Mouse (Mus musculus): Measurements from ENCODE around the gene Stpg4.

The Stpg4 gene

DNA sequence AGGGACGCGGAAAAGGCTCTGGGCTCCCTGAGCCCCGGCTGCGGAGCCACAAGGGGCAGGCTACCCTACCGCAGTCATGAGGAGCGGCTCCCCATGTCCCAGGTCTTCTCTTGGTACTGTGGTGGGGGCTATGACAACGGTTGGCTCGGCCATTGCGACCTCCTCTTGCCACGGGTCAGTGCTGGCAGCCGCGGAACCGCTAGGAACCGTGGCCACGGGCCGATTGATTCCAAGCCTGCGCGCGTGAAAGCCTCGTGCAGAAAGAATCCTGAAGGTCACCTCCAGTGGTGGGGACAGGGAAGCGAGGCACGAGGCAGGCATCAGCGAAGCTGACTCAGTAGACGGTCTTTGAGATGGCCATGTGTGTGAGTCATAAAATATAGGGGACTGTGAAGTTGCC lies at the start of gene Stpg4:
Gene Stpg4, minus strand, starts transcription at position 231 of the 400 bp plus-strand sequence.
- peak in 1 of 2 experiments; percentile 24 for DNase-seq (ENCODE audit: inconsistent age in 2 of 2, low spot score in 1 of 2)

DNA sequence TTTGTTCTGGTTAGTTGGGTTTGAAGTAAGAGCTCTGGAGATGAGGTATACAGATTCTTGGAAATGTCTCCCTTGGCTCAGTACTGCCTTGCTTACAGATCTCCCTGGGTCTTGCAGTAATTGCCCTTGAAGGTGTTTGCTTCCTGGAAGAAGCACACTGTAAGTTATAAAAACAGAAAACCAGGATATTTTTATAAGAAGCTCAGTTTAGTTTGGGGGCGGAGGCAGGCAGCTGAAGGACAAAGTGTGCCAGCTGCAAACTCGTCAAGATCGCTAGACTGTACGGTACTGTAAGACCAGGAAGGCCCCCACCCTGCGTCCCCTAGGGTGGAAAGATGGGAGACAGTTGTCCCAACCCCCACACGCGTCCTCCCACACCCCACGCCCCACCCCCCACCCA lies 47.8 kb upstream of the Stpg4 start:
- no peak for DNase-seq (ENCODE audit: inconsistent age in 2 of 2, low spot score in 1 of 2)

DNA sequence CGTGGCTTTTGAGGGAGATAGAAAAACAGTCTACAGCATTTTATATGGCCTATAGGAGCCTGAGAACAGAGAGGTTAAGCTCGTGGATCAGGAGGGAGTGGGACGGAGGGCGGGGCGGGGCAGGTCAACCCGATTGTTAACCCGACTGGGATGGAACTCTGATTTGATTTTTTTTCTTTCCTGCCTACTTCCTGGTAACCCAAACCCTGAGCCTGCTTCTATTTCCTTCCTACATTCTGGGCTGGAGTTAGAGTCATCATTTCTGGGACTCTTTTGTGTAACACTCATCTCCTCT lies 46.9 kb upstream of the Stpg4 start:
- no peak for DNase-seq (ENCODE audit: inconsistent age in 2 of 2, low spot score in 1 of 2)

DNA sequence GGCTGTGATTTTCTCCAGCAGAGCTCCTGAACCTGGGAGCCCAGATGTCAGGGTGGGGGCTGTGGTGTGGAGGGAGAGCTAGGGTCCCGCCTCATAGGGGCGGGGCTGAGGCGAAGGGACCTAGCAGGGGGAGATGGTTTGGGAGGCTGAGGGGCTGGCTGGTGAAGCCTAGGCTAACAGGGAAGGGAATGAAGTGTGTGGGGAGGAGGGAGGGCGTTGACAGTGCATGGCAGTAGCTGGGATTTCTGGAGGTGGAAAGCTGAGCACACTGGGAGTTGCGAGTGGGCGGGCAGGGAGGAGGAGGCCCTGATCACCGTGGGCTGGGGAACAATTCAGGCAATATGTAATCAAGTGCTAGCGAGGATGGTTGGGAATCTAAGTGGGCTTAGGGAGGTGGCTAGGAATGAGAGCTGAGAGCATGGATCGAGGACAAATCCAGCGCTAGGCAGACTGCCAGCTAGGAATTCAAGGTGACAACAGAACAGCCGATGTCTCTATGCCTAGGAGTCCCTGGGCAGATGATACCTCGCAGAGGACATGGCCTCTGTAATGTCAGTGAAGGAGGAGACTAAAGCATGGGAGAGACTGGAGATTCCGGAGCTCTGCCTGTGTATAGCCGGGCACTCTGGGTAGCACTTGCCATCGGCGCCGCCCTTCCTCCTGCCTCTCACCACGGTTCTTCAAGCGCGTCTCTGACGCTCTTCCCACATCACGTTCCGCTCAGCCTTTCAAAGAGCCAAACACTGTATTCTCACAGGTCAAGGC lies 46.4 kb upstream of the Stpg4 start:
- peak; percentile 64 to 86 for DNase-seq (ENCODE audit: inconsistent age in 2 of 2, low spot score in 1 of 2)

DNA sequence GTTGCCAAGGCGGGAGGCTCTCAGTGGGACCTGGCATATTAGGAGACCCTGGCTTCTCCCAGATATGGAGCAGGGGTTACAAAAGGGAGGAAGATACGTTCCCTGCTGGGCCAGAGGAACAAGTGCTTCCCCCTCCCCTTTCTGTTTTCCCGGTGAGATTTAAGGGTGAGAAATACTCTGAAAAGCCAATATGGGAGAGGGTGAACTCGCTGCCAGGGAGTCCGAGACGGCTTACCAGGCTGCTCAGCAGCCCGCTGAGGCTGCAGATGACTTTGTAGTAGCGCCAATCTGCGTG lies 45.8 kb upstream of the Stpg4 start:
- DNase-seq (ENCODE audit: inconsistent age in 2 of 2, low spot score in 1 of 2) = no peak

DNA sequence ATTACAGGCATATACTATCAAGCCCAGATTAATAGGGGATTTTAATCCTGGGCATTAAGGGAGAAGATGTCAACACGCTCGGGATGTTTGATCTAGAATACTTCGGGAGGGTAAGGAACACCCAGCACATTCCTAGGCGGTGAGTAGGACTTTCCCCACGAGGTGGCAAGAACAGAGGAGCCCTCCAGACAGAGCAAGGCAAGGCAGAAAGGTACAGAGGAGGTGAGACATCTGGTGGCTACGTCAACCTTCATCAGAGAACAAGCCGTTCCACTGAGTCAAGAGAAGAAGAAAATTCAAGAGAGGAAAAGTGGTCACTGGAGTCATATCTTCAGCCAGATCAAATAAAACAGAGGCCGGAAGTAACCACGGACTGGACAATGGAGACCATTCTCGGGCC lies 45.3 kb upstream of the Stpg4 start:
- no peak for DNase-seq (ENCODE audit: inconsistent age in 2 of 2, low spot score in 1 of 2)

DNA sequence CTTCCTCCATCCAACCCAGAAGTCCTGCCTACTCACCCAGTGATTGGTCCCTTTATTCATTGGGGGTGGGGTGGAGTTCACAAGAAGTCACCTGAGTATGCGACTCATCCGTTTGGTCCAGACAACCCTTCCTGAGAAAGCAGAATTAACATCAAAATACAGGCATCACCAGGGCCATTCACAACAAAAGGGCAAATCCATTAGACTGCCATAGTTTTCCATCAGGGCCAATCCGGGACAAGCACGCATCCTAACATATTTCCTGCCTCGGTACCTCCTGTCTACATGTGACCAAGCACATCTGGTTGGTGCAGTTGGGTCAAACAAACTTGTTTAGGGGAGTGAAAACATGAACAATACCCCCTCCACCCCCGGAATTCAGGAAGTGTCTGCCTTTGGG lies 44.1 kb upstream of the Stpg4 start:
- DNase-seq (ENCODE audit: inconsistent age in 2 of 2, low spot score in 1 of 2) = no peak

DNA sequence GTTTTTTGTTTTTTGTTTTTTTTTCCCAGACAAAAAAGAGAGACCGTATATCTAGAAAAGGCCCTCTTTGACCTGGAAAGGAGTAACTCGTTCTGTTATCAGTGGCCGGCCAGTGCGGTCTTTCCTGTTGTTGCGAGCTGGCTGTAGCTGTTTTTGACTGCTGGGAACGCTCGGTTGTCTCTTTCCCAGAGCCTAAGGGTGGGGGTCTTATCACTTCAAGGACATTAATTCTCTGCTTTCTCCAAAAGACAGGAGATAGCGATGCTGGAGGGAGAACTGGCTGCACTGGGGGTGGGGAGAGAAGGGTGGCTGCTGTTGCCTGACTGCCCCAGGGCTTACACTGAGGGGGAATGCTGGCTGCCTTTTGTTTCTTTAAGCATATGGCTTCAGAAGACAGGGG lies 43.3 kb upstream of the Stpg4 start:
- no peak for DNase-seq (ENCODE audit: inconsistent age in 2 of 2, low spot score in 1 of 2)

DNA sequence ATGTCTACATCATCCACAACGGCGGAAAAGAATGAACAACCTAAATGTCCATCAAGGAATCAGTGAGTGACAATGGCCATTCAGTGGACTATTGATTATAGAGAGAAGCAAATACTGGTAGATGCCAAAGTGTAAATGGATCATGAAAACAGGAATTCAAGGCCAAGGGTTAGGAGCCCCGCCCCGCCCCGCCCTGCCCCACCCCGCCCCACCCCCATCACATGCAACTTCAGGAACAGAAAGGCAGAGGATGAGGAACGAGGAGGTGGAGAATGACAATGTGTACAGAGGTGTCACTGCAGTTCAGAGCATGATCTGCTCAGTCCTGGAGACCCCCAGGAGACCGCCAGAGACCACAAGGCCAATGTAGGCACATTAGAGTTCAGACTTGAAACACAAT lies 42.7 kb upstream of the Stpg4 start:
- no peak for DNase-seq (ENCODE audit: inconsistent age in 2 of 2, low spot score in 1 of 2)

DNA sequence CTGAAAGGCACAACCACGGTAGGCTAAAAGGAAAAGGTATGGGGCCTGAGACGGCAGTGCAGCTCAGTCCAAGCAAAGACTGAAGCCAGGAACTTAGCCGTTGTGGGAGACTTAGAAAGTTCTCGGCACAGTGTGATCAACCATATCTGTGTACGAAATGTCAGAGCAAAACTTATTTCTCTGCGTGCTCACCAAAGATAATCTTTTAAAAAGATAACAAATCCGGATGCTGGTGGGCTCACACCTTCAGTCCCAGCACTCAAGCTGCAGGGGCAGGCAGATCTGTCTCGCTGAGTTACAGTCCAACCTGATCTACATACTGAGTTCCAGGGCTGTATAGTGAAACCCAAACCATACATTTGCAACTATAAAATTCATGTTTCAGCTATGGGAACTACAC lies 41.9 kb upstream of the Stpg4 start:
- DNase-seq (ENCODE audit: inconsistent age in 2 of 2, low spot score in 1 of 2) = no peak

DNA sequence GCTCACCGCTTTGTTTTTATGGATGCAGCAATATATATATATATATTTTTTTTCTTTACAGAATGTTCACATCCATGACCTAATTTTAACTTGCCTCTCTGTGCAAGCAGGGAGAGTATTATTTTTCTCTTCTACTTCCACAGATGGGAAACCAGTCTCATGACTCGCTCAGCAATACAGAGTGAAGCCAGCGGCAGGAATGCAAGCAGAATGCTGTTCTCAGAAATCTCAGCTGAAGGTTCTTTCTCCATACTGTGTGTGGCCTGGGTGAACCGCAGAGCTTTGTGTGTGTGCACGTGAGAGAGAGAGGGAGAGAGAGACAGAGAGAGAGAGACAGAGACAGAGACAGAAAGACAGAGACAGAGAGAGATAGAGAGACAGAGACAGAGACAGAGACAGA lies 41.1 kb upstream of the Stpg4 start:
- no peak for DNase-seq (ENCODE audit: inconsistent age in 2 of 2, low spot score in 1 of 2)

DNA sequence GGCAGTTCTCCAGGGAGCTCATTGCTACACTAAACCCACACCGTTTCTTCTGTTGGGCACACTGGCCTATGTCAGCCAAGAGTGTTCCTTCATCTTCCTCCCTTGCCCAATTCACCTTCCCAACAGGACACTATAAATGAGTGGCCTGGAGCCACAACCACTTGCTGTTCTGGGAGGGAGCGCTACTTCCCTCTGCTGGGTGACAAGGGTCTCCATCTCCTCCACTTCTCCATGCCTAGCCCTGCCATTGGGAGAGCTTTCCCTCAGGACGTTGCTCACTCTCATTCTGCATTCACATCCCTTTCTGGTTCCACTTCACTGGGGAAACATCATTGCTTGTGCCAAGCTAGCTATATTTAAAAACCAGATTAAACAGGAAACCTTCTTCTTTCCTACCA lies 34.0 kb upstream of the Stpg4 start:
- peak in 1 of 2 experiments; percentile 27 for DNase-seq (ENCODE audit: inconsistent age in 2 of 2, low spot score in 1 of 2)

DNA sequence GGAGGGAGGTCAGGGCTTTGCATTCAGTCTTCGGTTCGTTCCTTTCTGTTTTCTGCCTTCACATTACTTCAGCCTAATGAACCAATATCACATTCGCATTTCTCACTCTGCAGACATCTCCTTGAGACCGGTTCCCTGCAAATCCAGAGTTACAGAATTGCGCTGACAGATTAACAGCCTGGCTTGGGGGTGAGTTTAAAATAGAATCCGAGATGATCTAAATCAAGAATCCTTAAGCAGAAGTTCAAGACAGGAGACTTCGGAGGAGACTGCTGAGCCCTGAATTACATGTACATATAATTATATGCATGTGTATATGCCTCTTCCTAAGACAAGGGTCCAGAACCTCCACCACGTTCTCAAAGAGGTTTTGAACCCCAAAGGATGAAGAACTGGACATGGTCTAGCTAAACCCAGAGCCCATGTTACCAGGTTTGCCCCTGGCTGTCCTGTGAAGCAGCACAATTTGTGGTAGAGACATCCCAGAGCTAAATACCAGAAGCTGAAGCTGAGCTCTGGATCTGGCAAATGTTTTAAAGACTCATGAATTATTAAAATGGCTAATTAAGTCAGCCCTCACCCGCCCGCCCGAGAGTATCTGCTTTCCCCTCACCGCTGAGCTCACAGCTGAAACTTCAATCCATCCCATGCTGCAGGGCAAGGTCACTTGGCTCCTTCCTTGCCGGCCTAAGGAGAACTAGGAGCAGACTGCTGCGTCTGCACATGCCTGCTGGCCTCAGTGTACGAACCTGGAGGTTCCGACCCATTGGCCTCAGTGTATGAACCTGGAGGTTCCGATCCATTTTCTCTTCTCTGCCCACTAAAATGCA lies 33.3 kb upstream of the Stpg4 start:
- no peak for DNase-seq (ENCODE audit: inconsistent age in 2 of 2, low spot score in 1 of 2)

DNA sequence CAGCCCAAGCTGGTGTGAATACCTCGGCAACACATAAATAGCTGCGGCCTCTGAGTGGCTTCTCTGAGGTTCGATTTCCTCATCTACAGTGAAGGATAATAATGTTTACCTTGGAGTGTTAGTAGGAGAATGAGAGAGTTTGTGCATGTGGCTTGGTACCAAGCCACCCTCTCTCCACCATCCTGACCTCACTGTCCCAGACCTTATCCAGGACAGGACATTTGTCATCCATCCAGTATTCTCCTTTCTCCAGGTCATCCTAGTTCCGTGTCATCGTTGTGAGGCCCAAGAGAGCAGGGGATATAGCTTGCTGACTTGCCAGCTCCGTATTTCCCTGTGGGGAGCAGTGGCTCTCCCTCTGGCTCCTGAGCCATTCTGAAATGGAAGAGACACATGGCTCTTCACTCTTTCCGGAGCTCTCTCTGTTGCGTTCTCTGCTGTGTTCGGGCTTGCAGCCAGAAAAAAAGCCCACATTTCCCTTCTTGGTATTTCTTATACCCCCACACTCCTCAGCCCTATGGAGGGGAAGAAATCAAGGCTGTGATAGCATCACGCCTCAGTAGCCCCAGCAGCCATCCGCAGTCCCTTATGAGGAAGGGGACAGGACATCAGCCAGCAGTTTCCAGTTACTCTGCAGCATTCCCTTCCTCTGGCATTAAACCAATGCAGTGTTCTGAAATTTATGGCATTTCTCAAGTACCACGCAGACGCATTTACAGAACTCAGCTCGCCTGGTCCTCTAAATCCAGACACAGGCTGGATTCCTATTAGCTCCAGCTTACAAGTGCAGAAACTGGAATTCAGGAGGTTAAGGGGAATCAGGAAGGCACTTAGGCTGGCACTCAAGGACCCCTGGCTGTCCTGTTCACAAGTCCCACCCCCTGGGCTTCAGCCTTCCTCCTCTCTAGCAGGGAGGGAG lies 32.5 kb upstream of the Stpg4 start:
- peak; percentile 54 to 78 for DNase-seq (ENCODE audit: inconsistent age in 2 of 2, low spot score in 1 of 2)

DNA sequence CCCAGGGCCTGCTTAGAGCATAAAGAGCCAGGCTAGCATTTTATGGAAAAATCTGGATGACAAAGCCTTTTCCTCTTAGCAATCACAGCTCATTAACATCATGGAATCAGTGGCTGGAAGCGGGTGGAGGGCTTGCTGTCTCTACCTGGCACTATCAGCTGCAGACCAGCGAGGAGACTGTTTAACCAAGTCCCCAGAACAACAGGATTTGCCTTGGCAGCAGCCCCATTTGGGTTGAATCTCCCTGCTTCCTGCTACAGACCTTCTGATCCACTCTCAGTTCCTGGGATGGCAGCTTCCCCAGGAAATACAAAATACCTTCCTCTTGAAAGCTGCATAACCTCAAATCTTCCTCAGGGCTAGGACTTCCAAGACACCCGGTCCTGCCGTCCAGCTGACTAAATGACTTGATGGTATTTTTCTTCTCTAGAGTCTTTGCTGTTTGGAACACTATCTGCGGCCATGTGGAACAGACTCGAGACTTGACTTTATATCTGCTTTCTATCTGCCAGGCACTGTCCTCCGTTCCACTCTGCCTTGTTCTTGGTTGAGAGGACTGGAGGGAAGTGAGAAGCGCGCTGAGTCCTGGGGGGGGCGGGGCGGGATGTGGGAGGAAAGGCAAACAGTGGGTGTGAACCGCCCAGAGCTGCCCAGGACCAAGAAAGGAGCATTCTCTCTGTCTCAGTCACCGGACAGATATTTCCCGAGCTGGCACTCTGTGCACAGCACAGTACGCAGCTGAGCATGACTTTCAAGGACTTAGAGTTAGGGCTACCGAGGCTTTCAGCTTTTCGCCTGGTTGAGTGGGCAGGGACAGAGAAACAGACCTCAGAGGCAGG lies 31.6 kb upstream of the Stpg4 start:
- DNase-seq (ENCODE audit: inconsistent age in 2 of 2, low spot score in 1 of 2) = peak; percentile 88 to 90

DNA sequence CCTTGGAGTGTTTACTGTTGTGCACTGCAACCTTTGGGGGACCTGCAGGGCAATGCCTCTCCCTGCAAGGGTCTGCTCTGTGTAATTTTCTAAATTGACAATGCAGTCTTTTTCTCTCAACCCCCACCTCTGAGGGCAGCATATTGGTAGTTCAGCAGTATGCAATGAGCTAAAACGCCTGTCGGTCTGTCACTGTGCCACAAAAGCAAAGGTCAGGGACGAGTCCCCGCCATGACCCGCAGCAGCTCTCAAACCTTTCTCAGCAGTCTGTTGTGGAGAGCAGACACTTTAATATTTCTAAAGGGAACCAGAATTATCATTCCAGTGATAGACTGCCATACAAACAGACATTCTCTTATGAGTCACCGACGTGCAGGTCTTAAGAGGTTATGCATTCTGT lies 30.4 kb upstream of the Stpg4 start:
- peak; percentile 80 to 86 for DNase-seq (ENCODE audit: inconsistent age in 2 of 2, low spot score in 1 of 2)

DNA sequence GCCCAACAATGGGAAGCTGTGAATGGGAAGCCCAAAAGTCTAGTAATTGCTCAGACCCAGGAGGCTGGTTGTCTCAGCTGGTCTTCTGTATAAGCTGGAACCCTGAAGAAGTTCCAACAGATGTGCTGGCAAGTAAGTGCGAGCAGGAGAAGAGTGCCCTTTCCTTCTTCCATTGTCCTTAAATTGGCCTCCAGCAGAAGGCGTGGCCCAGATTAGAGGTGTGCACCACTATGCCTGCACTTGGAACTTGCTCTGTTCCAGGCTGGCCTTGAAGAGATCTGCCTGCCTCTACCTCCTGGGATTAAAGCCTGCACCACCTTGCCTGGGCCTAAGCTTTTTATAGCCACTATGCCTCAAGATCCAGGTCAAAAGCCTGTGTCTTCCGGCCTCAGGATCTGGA lies 26.6 kb upstream of the Stpg4 start:
- DNase-seq (ENCODE audit: inconsistent age in 2 of 2, low spot score in 1 of 2) = no peak

DNA sequence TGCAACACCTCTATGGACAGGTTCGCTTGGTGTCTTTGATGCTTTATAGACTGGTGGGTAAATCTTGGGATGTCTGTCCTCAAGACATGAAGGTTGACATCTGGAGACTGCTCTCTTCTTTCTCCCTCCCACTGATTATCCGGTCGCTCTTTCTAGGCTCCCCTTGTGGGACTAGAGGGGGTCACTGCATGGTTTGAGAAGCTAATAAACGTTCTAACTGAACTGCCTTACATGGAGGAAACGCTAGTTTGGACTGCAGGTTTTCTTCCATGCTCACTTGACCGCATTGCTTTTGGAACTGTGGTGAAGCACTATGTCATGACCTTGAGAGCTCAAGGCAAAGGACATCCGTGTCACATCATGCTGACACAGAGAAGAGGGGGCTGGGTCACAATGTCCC lies 25.8 kb upstream of the Stpg4 start:
- peak; percentile 40 to 69 for DNase-seq (ENCODE audit: inconsistent age in 2 of 2, low spot score in 1 of 2)

DNA sequence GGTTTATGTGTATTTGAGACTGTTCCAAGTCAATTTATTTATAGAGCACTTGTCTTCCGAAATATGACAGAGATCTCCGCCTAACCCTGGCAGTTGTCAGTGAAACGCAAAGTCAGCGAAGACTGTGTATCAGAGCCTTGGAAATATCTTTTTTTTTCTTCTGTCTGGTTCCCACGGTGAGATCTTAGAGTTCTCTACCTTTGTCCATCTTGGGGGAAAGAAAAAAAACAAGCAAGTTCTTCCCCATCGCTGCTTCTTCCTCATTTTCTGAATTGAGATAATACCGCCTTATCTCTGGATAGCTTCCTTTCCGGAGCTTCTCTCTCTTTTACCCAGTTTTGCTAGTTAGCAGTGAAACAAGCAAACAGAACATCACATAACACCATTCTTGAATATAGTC lies 21.3 kb upstream of the Stpg4 start:
- no peak for DNase-seq (ENCODE audit: inconsistent age in 2 of 2, low spot score in 1 of 2)

DNA sequence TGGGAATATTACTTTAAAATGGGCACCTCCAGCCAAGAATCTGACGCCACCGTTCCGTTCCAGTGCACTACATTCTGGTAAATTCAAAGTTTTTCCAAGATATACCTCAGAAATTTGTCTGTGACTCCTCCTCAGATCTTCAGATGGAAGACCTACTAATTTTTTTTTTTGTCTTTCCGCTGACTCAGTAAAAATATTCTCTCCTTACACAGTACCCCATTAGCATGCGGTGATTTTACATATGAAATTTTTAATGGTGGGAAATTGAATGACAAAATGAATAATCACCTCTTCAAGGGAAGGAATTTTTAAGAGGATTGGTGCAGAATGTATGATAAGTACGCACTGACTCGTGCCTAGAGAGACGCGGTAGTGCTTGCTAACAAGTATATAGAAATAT lies 20.8 kb upstream of the Stpg4 start:
- no peak for DNase-seq (ENCODE audit: inconsistent age in 2 of 2, low spot score in 1 of 2)

DNA sequence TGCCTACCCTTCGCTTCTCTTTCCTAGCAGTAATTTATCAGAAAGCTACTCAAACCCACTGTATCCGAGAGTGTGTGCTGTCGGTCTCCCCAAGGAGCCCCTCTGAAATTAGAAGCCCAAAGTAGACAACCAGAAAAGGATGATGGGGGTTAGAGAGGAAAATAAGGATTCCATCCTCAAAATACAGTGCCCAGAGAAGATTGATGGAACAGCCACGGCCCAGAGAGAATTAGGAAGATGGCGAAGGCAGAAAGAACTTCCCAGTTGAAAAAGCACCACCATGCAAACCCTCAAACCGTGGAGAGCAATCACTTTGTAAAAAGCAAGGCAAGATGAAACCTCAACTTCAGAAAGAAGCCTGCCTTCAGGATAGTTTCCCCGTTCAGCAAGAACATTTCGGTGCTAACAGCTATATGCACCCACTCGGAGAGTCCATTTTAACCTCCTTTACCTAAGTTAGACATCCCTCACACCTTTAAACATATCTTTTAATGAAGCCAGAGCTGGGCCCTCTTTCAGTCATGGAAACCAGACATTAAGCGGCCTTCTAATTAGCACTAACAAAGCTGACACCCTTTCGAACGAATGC lies 20.2 kb upstream of the Stpg4 start:
- DNase-seq (ENCODE audit: inconsistent age in 2 of 2, low spot score in 1 of 2) = peak in 1 of 2 experiments; percentile 64
